Mouse (Mus musculus) lung, postnatal 10 days (tissue): ENCODE data around the gene Trpm6.

Experiments
- DNase-seq: peaks from one replicate; pipeline ENCODE4 v3.0.0; 2021

Trpm6 gene

DNA sequence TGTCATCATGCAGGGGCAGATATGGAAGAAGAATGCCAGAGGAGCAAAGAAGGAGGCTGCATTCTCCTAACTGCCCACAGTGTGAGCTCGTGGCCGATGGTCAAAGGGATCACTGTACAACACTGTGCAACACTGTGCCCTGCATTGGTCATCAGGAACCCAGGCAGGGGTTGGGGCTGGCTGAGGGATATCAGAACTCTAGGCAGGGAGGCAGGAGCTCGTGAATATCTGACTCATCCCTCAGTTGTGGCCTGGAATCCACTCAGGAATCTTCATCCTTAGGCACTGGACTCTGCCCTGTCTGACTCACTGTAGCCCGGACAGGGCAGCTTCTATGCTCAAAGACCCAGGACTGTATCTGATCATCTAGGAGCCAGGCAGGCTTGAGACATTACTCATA lies 140.4 kb downstream of the Trpm6 start:
- DNase-seq: no peak

GRCm38 (mm10) chr19:18898238-18898637 lies 148.5 kb downstream of the Trpm6 start:
- DNase-seq: no peak

- no peak for DNase-seq
Observed at GRCm38 (mm10) chr19:18902041-18902693, 152.4 kb downstream of the Trpm6 start.

DNA sequence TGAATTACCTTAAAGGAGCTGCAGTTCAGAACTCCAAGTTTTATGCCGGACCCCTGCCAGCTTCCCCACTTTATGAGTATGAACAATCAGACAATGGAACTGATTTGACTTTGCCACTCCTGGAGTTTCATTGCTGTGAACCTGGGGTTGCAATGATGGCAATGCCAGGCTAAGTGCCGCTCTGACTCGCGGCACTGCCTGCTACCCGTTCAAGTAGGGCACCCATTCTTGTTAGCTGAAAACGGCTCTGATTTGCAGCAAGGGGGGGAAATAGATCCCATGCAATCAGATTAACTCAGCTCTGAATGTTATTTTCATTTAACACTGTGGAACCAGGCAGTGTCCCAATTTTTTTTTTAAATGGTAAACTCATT lies 152.9 kb downstream of the Trpm6 start:
- no peak for DNase-seq

- DNase-seq: no peak
Observed at GRCm38 (mm10) chr19:18905511-18905910, 155.7 kb downstream of the Trpm6 start.

DNA sequence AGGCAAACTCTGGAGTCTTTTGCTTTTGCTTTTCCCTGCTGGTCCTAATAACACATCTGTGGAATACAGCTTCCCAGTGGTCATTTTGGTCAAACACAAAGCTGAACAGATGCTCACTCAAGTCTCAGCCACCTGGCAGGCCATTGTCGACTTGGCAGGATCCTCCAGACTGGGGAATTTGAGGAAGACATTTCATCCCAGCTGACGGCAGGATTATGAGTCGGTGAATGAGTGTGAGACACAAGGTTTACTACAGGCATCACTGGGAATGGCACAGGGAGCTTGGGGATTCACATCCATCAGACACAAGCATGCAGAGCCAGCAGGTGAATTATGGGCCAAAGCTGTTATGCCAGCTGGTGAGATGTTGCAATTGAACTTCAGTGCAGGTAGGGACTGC lies 159.9 kb downstream of the Trpm6 start:
- DNase-seq: no peak

DNA sequence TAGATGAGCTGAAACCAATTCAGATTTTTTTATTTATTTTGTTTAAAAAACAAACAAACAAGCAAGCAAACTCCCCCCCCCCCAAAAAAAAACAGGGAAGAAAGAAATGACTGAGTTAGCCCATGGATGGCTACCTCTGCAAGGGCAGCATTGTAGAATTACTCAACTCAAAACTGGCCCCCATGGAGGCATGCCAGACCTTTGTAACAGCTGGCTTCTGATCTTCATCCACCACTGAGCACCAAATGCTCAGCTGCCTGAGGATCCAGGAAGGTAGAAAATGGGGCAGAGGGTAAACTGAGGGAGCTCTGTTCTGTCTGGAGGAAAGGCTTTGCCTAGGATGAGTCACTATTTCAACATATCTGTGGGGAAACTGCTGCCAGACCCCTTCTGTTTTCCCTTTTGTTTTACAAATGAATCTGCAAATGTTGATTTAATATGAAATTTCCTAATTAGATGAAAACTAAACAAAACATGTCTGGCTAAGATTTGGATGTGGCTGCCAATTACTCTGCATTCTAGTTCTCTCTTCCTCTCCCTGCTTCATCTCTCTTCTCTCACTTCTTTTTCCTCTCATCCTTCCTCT lies 162.1 kb downstream of the Trpm6 start:
- DNase-seq: no peak

- DNase-seq: no peak
Observed at GRCm38 (mm10) chr19:18941391-18941790, 191.6 kb downstream of the Trpm6 start.
